Mouse (Mus musculus): Measurements from ENCODE around the gene Olfr605. TPM values are rescaled to one million over a fixed set of nuclear protein-coding genes. Genes with fewer than 3 reads are reported as not detected.

Gene Olfr605
- polyA plus RNA-seq, 1 experiment from 2014 or later: not detected

Small RNA genes within 50 kb of the gene (microRNA-seq; reads per million reads assigned to microRNA genes)
- not detected for gene Gm25774 (ENCODE audit: borderline number of aligned reads)

Other genes starting within 250 kb of the Olfr605 start
- gene Olfr593, start 233.6 kb downstream of the Olfr605 start, polyA plus RNA-seq (2014; fragmentation: Nextera tagmentation; extraction: Ambion mirVana): not detected in 2 replicates
- not detected in 2 replicates for gene Olfr594, start 228.4 kb downstream of the Olfr605 start, polyA plus RNA-seq (2014; fragmentation: Nextera tagmentation; extraction: Ambion mirVana)
- gene Usp17ld, start 192.9 kb downstream of the Olfr605 start, polyA plus RNA-seq (2014; fragmentation: Nextera tagmentation; extraction: Ambion mirVana): not detected in 2 replicates
- gene Olfr596, start 139.8 kb downstream of the Olfr605 start, polyA plus RNA-seq (2014; fragmentation: Nextera tagmentation; extraction: Ambion mirVana): not detected in 2 replicates
- gene Olfr597, start 129.1 kb downstream of the Olfr605 start, polyA plus RNA-seq (2014; fragmentation: Nextera tagmentation; extraction: Ambion mirVana): not detected in 2 replicates
- not detected in 2 replicates for gene Olfr598, start 121.9 kb downstream of the Olfr605 start, polyA plus RNA-seq (2014; fragmentation: Nextera tagmentation; extraction: Ambion mirVana)
- gene Olfr599, start 109.5 kb downstream of the Olfr605 start, polyA plus RNA-seq (2014; fragmentation: Nextera tagmentation; extraction: Ambion mirVana): not detected in 2 replicates
- gene Olfr600, start 95.8 kb downstream of the Olfr605 start, polyA plus RNA-seq (2014; fragmentation: Nextera tagmentation; extraction: Ambion mirVana): not detected in 2 replicates
- gene Olfr601, start 82.8 kb downstream of the Olfr605 start, polyA plus RNA-seq (2014; fragmentation: Nextera tagmentation; extraction: Ambion mirVana): not detected in 2 replicates
- not detected in 2 replicates for gene Olfr603, start 59.3 kb downstream of the Olfr605 start, polyA plus RNA-seq (2014; fragmentation: Nextera tagmentation; extraction: Ambion mirVana)
- gene Usp17lc, start 30.4 kb downstream of the Olfr605 start, polyA plus RNA-seq (2014; fragmentation: Nextera tagmentation; extraction: Ambion mirVana): not detected in 2 replicates
- not detected in 2 replicates for gene Olfr606, start 3.6 kb upstream of the Olfr605 start, polyA plus RNA-seq (2014; fragmentation: Nextera tagmentation; extraction: Ambion mirVana)
- gene Olfr607, start 18.7 kb upstream of the Olfr605 start, polyA plus RNA-seq (2014; fragmentation: Nextera tagmentation; extraction: Ambion mirVana): not detected in 2 replicates
- not detected in 2 replicates for gene Olfr608, start 24.4 kb upstream of the Olfr605 start, polyA plus RNA-seq (2014; fragmentation: Nextera tagmentation; extraction: Ambion mirVana)
- gene Olfr609, start 52.6 kb upstream of the Olfr605 start, polyA plus RNA-seq (2014; fragmentation: Nextera tagmentation; extraction: Ambion mirVana): not detected in 2 replicates
- not detected in 2 replicates for gene Olfr610, start 66.7 kb upstream of the Olfr605 start, polyA plus RNA-seq (2014; fragmentation: Nextera tagmentation; extraction: Ambion mirVana)
- gene Olfr611, start 75.4 kb upstream of the Olfr605 start, polyA plus RNA-seq (2014; fragmentation: Nextera tagmentation; extraction: Ambion mirVana): not detected in 2 replicates
- gene Olfr612, start 97.3 kb upstream of the Olfr605 start, polyA plus RNA-seq (2014; fragmentation: Nextera tagmentation; extraction: Ambion mirVana): not detected in 2 replicates
- not detected in 2 replicates for gene Olfr613, start 102.6 kb upstream of the Olfr605 start, polyA plus RNA-seq (2014; fragmentation: Nextera tagmentation; extraction: Ambion mirVana)
- gene Olfr615, start 110.6 kb upstream of the Olfr605 start, polyA plus RNA-seq (2014; fragmentation: Nextera tagmentation; extraction: Ambion mirVana): not detected in 2 replicates
- not detected in 2 replicates for gene Olfr616, start 123.7 kb upstream of the Olfr605 start, polyA plus RNA-seq (2014; fragmentation: Nextera tagmentation; extraction: Ambion mirVana)
- gene Olfr617, start 127.6 kb upstream of the Olfr605 start, polyA plus RNA-seq (2014; fragmentation: Nextera tagmentation; extraction: Ambion mirVana): not detected in 2 replicates
- gene Olfr618, start 144.7 kb upstream of the Olfr605 start, polyA plus RNA-seq (2014; fragmentation: Nextera tagmentation; extraction: Ambion mirVana): not detected in 2 replicates
- not detected in 2 replicates for gene Olfr619, start 155.1 kb upstream of the Olfr605 start, polyA plus RNA-seq (2014; fragmentation: Nextera tagmentation; extraction: Ambion mirVana)
- not detected in 2 replicates for gene Olfr620, start 167.1 kb upstream of the Olfr605 start, polyA plus RNA-seq (2014; fragmentation: Nextera tagmentation; extraction: Ambion mirVana)
- gene Olfr622, start 197.3 kb upstream of the Olfr605 start, polyA plus RNA-seq (2014; fragmentation: Nextera tagmentation; extraction: Ambion mirVana): not detected in 2 replicates
- not detected in 2 replicates for gene Olfr623, start 218.3 kb upstream of the Olfr605 start, polyA plus RNA-seq (2014; fragmentation: Nextera tagmentation; extraction: Ambion mirVana)
- gene Olfr624, start 225.8 kb upstream of the Olfr605 start, polyA plus RNA-seq (2014; fragmentation: Nextera tagmentation; extraction: Ambion mirVana): 0.04 TPM in 1 of 2 replicates, not detected in the other
- not detected in 2 replicates for gene Olfr625-ps1, start 237.3 kb upstream of the Olfr605 start, polyA plus RNA-seq (2014; fragmentation: Nextera tagmentation; extraction: Ambion mirVana)

Data from liver, embryonic 11.5 days (tissue).